Mouse (Mus musculus) small intestine, adult 2 months (tissue): ENCODE data around the gene Gm20388. TPM values are rescaled to one million over a fixed set of nuclear protein-coding genes. Genes with fewer than 3 reads are reported as not detected.

ENCODE experiments used
- H3K27ac ChIP-seq: fragments of 200-500 bp; 2 replicates; pipeline ENCODE4 v1.5.1; 2012; ENCODE audit warnings: low read depth, low read length, control low read depth, inconsistent platforms; ENCODE audit not compliant: insufficient read depth
- H3K27me3 ChIP-seq: fragments of 200-500 bp; 2 replicates; pipeline ENCODE4 v1.6.1; 2012; ENCODE audit warnings: mild to moderate bottlenecking, moderate library complexity, low read length, inconsistent platforms; ENCODE audit not compliant: control insufficient read depth, insufficient read depth
- H3K36me3 ChIP-seq: fragments of 200-500 bp; 2 replicates; pipeline ENCODE4 v1.6.1; 2012; ENCODE audit warnings: mild to moderate bottlenecking, low read length, control low read depth, inconsistent platforms; ENCODE audit not compliant: control insufficient read depth, insufficient read depth
- H3K4me1 ChIP-seq: fragments of 200-500 bp; 2 replicates; pipeline ENCODE4 v1.6.1; 2012; ENCODE audit warnings: low read length, inconsistent platforms, mixed read lengths; ENCODE audit not compliant: control insufficient read depth, insufficient read depth, insufficient read length
- H3K4me3 ChIP-seq: fragments of 200-500 bp; 2 replicates; pipeline ENCODE4 v1.5.1; 2012; ENCODE audit warnings: low read depth, mild to moderate bottlenecking, control low read depth, inconsistent platforms, low read length, moderate library complexity
- CTCF ChIP-seq: fragments of 200-500 bp; IDR thresholded peaks from 2 replicates; pipeline ENCODE4 v1.5.1; 2012; ENCODE audit warnings: low read depth, mild to moderate bottlenecking, control low read depth, inconsistent platforms, low read length, moderate library complexity, mixed read lengths; ENCODE audit not compliant: insufficient replicate concordance, insufficient read length; ENCODE audit errors: extremely low read depth
- POLR2A ChIP-seq: fragments of 200-500 bp; IDR thresholded peaks from 2 replicates; pipeline ENCODE4 v1.6.1; 2012; ENCODE audit warnings: low read depth, mild to moderate bottlenecking, control low read depth, inconsistent platforms, low read length, moderate library complexity
- WGBS: fragments of 180-500 bp; shearing (Covaris S2); methylation state at CpG from one replicate; pipeline ENCODE4 v1.1.7; 2018; 5-methylcytosine and 5-hydroxymethylcytosine counted together
- polyA plus RNA-seq: library from polyadenylated mRNA; depleted of rRNA; stranded (reverse); fragments of >200 nt; gene quantifications from 2 replicates; pipeline ENCODE4 v1.2.3, GENCODE M21; 2012

Gene Gm20388
- polyA plus RNA-seq, 1 experiment = 37.3 TPM

DNA sequence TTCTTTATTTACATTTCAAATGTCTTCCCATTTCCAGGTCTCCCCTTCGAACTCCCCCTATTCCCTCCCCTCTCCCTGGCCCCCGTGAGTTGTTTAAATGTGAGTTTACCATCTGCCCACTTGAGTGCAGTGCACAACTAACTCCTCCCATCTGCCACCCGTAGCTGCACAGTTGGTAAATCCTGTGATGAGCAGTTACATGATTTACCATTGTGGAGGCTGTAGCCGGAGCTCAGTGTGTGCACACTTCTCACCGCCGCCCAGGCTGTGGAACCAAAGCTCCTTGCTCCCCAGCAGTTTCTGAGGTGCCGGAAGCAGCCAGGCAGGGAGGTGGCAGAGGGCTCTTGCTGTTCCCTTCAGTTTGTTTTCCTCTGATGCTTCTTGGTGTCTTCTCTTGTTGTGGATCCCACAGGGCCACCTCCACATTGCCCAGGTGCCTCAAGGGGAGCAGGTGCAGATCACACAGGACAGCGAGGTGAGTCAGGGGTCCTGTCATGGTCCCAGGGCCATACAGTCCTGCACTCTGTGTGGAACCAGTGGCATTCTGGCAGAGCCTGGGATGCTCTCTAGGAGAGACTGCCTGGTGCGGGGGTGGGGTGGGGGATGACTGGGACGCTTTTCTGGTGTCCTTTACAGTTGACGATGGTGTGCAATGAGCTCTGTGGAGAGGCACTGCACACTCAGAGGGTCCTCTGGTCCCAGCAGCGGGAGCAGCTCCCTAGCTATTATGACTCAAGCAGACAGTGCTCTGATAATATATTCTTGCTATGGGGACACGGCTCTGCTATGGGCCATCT lies 2096.2 kb downstream of the Gm20388 start:
- Histone ChIP-seq H3K4me1 (no peaks in the 10 kb centered on the region), H3K27me3 (no peaks in the 10 kb centered on the region), H3K27ac (no peak overlapping the region), H3K36me3 (peaks cover 34% of the 10 kb centered on the region), H3K4me3 (no peak overlapping the region)
- TF ChIP-seq CTCF (no peak), POLR2A (no peak)
- 91% methylated on average over 13 of the region's 13 CpGs for WGBS

DNA sequence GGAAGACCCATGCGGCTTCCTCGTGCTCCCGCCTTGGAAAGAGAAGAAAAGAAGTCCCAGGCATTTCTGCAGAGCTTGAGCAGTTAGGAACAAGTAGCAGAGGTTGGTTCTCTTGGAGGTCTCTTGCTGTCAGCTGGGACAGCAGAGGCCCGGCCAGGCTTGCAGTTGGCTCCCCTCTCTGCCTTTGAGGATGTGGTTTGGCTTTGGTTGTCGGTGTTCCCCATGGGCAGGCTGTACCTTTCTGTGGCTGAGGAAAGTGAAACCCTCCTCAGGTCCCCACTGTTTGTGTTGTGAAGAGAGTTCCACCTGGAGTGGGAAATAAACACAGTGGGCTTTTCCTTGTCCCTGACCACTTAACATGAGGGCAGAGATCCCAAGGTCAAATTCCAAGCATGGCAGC lies 2097.8 kb downstream of the Gm20388 start:
- Histone ChIP-seq H3K36me3 (peaks cover 26% of the 10 kb centered on the region), H3K4me3 (no peak overlapping the region), H3K27ac (no peak overlapping the region), H3K4me1 (no peaks in the 10 kb centered on the region), H3K27me3 (no peaks in the 10 kb centered on the region)
- 89% methylated on average over 5 of the region's 5 CpGs for WGBS
- TF ChIP-seq CTCF (no peak), POLR2A (no peak)

DNA sequence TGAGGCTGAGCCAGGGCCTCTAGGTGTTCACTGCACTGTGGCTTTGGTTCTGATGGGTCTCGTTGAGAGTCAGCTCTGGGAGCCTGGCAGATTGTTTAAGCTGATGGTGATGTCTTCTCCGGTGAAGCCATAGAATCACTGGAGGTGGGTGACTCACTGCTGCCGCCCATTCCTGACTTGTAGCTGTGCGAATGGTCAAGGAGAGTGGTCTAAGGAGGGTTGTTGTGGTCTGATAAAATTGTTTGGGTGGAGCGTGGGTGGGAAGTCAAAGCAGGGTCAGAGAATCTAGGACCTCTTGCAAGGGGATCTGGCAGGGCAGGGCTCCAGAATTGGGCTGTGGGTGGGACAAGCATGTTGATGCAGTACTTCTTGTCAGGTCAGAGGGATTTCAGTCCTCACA lies 2100.0 kb downstream of the Gm20388 start:
- Histone ChIP-seq H3K27ac (no peak overlapping the region), H3K4me1 (no peaks in the 10 kb centered on the region), H3K4me3 (no peak overlapping the region), H3K36me3 (peaks cover 24% of the 10 kb centered on the region), H3K27me3 (no peaks in the 10 kb centered on the region)
- WGBS = 88% methylated on average over 5 of the region's 5 CpGs
- TF ChIP-seq POLR2A = no peak
- TF ChIP-seq CTCF = no peak

GRCm38 (mm10) chr8:122011066-122011588 lies 2100.5 kb downstream of the Gm20388 start:
- Histone ChIP-seq H3K4me3 (no peak overlapping the region), H3K27ac (no peak overlapping the region), H3K27me3 (no peaks in the 10 kb centered on the region), H3K36me3 (peaks cover 22% of the 10 kb centered on the region), H3K4me1 (no peaks in the 10 kb centered on the region)
- WGBS = 78% methylated on average over 7 of the region's 7 CpGs
- TF ChIP-seq POLR2A (no peak), CTCF (no peak)

DNA sequence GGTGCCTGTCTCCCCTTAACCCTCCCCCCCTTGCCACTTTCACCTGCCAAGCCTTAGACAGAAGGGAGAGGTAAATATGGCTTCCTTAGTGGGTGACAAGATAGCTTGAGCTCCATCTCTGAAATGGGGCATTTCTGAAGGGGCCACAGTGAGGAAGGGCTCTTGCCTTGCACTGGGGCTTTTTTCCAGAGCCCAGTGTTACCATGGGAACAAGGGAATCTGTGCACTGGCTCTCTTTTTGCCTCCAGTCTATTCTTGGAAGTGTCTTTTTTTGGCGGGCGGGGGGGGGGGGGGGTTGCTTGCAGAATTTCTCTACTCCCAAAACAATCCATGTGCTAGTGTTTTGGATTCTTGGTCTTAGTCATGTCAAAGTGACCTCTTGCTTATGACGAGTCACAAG lies 2104.0 kb downstream of the Gm20388 start:
- peaks cover 8% of the 10 kb centered on the region; the same call in 1 of the 2 replicates for H3K36me3 ChIP-seq
- 69% methylated on average over 3 of the region's 3 CpGs for WGBS
- H3K4me1 ChIP-seq = no peaks in the 10 kb centered on the region
- no peak overlapping the region for H3K27ac ChIP-seq
- TF ChIP-seq CTCF (no peak), POLR2A (no peak)
- no peak overlapping the region for H3K4me3 ChIP-seq
- H3K27me3 ChIP-seq = no peaks in the 10 kb centered on the region

DNA sequence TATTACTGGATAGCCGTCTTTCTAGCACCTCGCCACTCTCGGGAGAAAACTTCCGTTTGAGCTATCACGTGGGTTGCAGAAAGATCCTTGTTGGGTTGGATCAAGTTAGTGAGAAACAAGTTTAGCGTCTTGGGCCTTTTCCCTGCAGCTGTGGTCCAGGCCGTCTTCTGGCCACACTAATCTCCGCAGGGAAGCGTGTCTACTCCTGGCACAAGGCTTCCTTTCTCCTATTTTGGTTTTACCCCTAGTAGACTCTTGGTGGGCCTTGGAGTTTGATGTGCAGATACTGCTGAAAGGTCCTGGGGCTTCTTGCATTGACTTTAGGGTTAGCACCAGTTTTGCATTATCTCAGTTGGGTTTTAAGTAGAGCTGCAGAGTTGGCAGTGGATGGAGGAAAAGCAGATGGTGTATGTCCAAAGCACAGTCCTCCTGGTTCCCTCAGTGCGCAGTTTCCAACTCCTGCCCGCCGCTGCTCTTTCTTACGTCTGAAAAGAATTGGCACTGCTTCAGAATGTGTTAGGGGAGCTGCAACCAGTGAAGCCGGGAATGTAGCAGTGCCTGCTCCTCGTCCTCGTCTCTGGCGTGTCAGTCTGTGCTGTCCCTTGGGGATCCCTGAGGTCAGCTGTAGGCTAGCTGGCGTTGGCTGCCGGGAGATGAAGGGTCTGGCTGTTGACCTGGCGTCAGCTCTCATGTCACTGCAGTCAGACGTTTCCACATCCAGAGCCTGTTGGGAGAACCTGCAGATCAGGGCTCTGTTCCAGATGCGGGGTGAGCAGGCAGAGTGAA lies 2107.6 kb downstream of the Gm20388 start:
- Histone ChIP-seq H3K4me1 (no peaks in the 10 kb centered on the region; the same call in 1 of the 2 replicates), H3K36me3 (peaks cover 15% of the 10 kb centered on the region; the same call in 1 of the 2 replicates), H3K27me3 (no peaks in the 10 kb centered on the region), H3K4me3 (no peak overlapping the region), H3K27ac (no peak overlapping the region)
- no peak for TF ChIP-seq POLR2A
- no peak for TF ChIP-seq CTCF
- 84% methylated on average over 22 of the region's 22 CpGs for WGBS

DNA sequence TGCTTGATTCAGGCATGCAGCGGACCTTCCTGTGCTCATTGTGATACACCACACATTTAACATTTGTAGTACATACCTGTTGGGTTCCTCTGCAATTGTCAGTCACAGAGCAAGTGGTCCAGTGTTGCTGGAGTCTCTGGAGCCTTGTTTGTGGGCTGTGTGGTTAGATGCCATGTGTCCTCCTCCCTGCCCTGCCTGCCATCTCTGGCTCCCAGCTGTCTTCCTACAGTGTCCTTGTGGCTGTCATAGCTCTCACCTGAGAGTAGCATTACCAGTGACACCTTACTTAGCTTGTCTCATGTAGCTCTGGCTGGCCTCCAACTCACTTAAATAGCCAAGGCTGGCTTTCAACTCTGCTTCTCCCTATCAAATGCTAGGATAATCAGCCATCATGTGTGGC lies 2108.5 kb downstream of the Gm20388 start:
- TF ChIP-seq CTCF (no peak), POLR2A (no peak)
- Histone ChIP-seq H3K36me3 (peaks cover 17% of the 10 kb centered on the region), H3K4me3 (no peak overlapping the region), H3K27ac (no peak overlapping the region), H3K4me1 (no peaks in the 10 kb centered on the region; the same call in 1 of the 2 replicates), H3K27me3 (no peaks in the 10 kb centered on the region)
- WGBS = 100% methylated on average over 1 of the region's 1 CpGs
